Mouse (Mus musculus): ENCODE measurements at regions not wholly inside any gene's neighbourhood (a gene's known extent, or its start where the extent isn't known, plus 50 kb on each side); places are given as distances from the start of the nearest gene placed in this dataset.

DNA sequence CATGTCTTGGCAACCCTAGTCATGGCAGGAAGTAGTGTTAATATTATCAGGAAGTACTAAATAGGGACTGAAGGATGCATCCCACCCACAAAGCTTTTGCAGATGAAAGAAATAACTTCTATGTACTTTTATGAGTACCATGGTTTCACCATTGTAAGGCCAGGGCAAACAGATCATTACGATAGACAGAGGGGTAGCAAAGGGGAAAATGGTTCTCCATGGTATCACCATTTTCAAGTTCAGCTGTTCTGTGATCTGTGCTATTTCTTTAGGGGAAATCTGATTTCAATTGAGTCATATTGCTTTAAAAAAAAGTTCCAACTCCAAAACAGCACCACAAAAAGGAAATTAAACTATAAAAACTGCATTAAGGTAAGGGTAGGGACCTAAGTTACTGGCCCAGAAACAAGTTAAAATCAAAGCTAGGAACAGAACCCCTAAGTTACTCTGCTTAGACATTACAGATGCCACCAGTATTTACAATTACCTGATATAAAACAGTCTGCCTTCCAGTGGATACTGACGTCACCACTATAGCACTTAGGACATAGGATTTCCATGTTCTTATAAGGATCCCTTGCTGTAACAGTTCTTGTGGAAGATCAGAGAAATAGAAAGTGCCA is 610.4 kb downstream of the Bcl11a start:
- DNase-seq (ENCODE audit: low spot score): no peak

DNA sequence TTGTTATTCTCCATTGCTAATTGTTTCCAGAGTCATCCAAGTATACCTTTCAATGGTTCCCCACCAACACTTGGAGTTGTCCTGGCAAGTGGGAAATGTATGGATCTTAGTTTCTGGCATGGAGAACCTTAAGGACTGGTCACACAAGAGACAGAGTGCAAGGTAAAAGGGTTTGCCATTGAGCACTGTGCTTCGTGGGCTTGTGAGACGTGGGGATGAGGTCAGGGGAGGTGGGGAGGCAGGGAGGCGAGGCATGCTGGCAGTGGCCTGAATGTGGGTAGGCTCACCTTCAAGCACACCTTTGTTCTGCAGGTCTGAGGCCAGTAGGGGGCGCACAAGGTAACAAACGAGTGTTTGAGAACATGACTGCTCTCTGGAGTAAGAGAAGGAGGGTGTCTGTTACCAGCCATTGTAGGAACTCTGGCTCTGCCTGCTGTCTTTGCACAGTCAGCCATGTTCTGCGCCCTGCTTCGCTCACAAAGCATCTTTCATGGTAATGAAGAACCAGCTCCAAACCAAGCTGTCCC is 612.0 kb downstream of the Bcl11a start:
- no peak for DNase-seq (ENCODE audit: low spot score)

DNA sequence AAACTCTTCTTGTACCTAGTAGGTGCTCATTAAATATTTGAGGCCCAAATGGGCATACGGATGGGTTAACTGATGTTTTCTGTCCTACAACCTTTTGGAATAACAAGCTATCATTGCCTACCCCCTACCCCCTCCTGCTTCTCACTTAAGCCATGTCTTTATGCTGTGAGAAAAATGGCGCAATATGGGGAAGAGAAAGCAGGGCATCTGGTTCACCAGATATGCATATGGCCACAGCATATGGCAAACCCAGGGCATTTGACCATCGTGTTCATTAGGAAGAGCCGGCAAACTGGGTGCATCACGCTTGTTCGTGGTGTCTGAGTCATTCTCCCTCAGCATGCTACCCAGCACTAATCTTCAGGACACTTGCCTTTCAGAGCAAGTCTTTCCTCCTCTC is 616.1 kb downstream of the Bcl11a start:
- DNase-seq (ENCODE audit: low spot score): no peak

DNA sequence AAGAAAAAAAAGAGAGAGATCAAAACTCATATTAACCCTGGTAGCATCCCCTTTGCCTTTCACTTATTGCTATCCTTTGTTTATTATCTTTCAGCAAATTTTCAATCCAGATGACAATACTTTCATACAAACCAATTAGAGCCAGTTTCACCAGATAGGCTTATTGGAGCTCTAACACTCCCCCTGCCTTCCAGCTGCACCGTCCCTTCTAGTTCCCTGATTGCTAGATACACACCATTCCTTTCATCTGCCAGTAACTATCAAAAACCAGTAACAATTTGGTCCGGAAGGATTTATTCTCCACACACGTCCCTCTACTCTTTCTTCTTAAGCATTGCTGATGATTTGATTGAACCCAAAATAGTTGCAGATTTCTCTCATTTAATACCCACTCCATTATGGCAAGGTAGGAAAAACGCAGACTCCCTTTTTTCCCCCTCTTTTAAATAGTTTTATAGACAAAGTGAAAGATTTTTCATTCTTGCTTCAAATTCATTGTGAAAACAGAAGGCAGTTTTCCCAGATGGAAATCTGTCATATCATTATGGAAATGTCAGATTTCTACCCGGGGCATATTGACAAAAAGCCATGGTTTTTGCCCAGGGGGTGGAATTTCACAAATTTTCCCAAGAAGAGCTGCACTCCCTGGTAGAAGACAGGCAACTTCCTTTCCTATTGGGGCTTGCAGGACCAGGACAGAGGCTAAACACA is 617.3 kb downstream of the Bcl11a start:
- DNase-seq (ENCODE audit: low spot score): no peak

DNA sequence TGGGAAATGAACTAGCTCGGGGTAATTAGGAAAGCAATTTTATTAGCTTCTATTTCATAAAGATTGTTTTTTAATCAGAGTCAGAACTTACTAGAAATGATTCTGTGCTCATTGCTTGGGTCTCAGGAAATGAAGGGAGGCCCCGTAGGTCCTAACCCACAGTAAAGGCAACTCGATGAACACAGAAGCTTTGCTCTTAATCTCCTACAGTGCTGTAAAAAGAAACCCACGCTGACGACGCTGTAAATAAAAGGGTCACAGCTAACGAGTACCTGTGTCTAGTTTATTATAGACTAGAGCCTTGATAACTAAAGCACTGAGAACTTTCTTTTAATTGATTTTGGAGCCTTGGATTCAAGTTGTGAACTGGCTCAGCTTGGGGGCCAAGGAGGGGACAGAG is 618.7 kb downstream of the Bcl11a start:
- no peak for DNase-seq (ENCODE audit: low spot score)

DNA sequence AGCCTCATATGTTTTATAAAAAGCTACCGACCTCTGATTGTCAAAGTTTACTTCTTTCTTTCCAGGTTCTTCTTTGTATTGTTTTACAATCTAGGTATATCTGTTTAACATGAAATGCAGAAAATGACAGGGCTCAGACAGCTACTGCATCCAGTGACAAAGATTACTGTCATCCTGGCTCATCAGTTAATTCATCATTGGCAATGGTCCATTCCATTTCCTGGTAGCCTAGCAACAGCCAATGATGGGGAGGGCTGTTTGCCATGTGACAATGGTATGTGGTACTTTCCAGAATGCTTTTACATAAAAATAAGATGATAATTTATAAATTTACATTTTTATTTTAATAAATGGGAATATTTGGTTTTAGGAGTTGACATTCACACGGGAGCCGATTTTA is 630.9 kb downstream of the Bcl11a start:
- DNase-seq (ENCODE audit: low spot score): no peak

DNA sequence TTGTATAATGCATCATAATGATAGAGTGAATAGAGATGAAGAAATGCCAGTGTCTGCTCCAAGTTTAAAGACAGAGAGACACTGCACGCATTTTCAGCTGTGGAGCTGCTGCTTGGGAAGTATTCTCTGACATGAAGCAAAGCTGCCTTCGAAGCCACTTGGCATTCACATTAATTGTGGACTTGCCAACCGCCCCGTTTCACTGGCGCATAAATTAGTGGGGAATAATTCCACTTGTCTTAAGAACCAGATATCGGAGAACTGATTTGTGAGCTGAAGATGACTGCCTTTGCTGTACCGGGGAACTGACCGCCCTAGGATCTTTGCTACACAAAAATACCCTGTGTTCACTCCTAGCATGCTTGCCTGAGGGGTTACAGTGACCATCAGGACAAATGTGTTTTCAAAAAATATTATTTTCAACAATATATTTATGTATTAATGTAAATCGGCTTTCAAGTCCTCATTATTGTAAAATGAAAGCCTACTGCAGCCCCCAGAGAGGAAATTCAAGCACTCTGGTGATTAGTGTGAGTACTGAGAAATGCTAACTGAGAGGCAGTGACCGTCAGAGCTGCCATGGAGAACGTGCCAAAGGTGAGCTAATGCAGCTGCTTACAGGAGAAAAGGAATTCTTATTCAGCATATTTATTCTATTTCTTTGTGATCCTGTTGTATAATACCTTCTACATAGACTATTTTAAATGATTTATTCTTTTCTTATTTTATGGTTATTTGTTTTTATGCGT is 638.9 kb downstream of the Bcl11a start:
- DNase-seq (ENCODE audit: low spot score): no peak

DNA sequence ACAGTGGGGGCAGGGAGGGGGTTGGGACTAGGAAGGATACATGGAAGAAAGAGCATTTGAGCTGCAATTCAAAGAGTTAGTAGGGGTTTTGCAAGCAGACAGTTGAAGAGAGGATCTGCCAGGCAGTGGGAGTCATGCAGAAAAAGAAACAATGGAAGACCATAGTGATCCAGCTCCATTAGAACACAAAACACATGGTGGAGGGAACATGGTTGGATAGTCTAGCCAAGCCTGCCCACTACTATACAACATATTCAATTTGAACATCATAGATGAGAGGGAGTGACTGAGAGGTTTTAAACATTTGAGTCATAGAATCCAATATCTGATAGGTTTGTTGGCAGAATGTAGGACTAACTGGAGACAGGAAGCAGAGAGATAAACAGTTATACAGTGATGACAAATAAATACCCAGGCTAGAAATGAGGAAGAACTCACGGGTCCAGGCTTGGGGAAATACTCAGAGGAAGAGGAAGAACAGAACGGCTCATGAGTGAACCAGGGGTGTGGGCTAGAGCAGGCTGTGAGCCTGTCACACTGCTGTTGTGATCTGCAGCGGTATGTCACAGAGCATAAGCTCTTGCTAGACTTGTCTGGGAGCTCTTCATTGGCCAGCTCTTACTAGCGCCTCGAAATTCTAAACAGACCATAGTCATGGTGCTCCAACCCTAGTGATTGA is 646.5 kb downstream of the Bcl11a start:
- DNase-seq (ENCODE audit: low spot score): no peak

DNA sequence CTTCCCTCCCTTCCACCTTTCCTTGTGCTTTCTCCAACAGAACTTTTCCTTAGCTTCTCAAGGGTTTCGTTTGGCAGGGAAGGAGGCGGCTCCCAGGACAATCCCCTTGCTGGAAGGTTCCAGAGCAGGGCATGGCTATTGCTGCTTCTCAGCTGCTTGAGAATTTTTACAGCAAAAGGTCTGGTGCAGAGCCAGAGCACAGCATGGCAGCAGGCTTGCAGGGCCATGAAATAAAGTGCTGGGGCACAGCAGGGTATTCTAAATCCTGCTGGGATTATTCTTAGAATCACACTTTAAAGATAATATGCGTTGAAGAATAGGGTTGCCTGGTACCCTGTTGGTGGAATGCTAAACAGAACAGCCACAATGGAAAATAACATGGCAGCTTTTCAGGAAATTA is 648.5 kb downstream of the Bcl11a start:
- DNase-seq (ENCODE audit: low spot score): no peak

DNA sequence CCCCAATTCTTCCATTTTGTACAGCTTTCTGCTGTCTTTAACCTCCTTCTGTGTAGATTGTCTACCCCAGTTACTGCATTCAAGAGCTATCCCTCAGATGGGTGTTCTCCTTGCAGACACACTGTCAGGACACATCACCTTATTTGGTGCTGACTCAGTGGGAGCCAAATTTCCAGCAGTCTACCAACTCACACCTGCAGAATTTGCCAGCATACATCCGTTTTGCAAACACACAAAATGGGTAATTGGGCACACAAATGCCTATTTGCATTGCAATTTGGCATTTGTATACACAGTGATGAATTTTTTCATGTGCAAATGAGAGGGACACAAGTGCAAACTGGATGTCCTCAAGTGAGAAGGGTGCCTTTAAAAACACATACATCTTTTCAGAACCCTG is 649.5 kb downstream of the Bcl11a start:
- no peak for DNase-seq (ENCODE audit: low spot score)

DNA sequence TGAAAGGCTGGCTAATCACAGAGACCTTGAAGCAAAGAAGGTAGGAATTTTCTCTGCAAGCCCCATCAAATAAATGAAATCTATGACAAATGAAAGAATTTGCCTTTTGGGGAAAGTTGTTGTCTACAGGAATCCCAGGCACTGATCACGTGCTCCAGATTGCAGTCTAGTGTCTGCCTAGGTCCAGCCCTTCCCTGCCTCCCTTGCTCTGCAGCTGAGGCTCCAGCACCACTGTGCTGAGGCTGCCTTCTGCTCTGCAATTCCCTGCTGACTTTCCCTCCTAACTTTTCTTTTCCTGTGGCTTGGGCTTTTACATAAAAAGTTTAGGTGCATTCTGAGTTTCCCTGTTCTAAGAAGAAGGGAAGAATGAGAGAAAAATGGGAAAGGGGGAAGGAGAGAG is 653.6 kb downstream of the Bcl11a start:
- no peak for DNase-seq (ENCODE audit: low spot score)

DNA sequence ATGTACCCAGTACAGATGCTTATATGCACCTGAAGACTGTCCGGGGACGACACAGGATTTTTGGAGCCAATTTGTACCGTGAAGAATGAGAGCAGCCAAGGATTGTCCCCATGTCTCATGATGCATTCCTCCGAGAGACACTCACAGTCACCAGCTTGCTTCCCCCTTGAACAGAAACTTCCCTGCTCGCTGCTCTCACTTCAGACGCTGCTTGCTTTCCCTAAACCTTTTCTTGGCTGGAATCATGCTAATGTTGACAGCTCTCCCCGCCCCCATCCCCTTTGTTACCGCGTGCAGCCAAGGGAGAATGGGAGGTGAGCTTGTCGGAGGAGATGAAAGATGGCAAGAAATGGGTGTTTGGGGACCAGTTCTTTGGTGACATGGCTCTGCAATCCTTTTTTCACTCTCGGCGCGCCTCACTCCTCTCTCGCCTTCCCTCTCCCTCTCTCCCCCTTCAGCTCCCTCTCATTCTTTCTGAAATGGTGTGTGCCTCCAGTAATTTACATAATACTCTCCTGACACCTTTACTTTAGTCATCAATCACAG is 661.9 kb downstream of the Bcl11a start:
- DNase-seq (ENCODE audit: low spot score): no peak

DNA sequence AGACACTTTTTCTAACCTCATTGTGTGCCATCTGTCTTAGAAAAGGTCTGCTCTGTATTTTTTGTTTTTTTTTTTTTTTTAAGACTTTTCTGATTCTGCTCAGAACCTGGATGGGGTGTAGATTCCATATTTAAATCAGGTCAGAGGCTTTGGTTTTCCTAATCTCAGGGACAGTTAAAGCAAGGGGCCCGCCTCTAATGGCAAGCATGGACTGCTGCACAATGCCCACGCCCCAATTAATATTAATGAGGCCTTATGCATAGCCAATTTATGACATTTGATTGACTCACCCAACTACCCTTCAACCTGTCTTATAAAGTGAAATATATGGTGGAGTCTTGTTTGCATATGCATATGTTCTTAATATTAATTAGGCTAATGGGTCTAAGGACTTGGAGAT is 662.6 kb downstream of the Bcl11a start:
- no peak for DNase-seq (ENCODE audit: low spot score)

DNA sequence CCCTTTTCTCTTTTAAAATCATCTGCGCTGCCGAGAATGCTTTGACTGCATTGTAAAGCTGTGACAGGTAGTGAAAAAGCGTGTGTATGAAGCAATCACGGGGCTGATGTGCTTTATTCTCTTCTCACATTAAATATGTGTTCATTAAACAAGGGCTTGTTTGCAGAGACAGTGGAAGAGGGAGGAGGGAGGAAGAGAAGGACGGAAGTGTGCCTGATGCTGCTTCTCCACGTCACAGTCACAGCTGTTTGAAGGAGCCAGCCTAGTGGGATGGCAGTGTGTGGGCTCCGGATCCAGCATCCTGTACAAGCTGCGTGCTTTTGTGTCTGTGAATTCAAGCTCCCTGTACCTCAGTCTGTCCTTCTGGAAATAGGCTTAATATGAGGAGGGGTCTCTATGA is 664.7 kb downstream of the Bcl11a start:
- peak; percentile 34 for DNase-seq (ENCODE audit: low spot score)

DNA sequence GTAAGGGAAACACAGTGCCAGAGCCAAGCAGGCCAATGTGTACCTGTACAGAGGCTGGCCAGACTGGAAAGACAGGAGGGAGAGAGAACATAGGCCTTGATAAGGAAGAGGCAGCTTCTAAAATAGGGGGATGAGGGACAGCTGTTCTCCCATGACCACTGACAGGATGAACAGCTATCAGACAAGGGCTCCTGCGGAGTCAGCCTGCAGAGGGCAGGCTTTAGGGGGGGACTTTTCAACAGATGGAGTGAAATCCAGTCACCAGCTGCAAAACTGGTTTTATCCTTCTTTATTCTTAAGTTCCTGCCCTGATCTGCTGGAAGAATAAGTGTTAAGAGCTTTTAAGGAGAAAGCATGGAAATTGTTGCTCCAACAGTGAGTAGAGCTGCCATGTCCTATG is 665.6 kb downstream of the Bcl11a start:
- DNase-seq (ENCODE audit: low spot score): no peak

DNA sequence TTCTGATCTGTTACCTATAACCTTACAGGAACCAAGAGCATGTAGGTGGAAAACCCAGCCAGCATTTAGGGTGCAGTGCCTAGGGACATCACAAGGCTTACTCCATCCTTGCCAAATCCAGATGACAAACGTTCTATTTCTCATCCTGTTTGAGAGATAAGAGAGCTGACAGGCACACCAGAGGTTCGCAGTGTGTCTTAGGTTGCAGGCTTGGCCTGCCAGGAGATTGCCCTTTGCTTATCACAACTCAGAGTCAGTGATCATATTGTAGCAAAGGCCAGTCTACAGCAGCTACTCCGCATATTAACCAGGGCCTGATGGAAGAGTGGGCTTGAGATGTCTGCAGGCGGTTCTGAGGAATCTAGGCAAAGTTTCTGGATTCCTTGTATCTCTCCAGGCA is 668.0 kb downstream of the Bcl11a start:
- DNase-seq (ENCODE audit: low spot score): no peak

DNA sequence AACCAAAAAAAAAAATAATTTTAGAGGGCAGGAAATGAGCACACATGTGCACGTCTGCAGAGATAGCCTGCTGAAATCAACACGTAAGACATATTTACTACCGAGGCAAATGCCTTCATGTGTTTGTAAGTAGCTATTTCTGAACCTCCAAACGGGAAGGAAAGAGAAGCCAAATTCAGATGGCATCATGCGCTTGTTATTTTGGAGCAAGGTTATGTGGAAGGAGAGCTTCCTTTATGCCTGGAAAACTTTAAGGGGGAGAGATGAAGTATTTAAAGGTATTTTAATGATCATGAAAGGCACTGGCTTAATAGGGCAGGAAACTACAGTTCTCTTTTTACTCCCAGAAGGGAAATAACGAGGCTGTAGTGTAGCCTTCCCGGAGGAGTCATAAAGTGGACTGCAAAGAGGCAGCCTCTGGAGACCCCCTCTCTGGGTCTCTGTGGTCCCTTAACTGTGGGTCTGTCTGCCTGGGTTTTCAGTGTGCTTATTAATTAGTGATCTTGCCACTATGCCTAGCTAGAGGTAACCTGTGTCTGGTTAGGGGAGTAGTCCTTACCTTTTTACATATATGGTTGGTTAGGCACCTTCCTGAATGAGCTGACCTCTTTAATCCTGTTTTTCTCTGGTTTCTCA is 672.4 kb downstream of the Bcl11a start:
- no peak for DNase-seq (ENCODE audit: low spot score)

DNA sequence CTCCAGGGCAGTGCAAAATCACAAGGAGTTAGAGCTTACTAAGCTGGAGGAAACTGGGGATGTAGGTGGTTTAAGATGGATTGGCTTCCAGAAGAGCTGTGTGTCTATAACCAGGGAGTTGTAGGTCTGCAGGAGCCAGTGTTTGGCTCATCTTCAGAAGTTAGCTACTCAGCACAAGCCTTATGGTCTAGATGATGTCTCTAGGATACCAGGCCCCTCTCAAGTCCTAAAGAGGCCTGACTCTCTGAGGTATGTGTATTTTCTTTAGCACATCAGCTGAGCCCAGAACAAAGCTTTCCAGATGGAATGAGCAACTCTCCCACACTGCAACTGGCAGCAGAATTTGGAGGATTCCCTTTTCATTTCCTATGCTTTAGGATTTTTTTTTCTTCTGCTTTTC is 680.3 kb downstream of the Bcl11a start:
- DNase-seq (ENCODE audit: low spot score): no peak

DNA sequence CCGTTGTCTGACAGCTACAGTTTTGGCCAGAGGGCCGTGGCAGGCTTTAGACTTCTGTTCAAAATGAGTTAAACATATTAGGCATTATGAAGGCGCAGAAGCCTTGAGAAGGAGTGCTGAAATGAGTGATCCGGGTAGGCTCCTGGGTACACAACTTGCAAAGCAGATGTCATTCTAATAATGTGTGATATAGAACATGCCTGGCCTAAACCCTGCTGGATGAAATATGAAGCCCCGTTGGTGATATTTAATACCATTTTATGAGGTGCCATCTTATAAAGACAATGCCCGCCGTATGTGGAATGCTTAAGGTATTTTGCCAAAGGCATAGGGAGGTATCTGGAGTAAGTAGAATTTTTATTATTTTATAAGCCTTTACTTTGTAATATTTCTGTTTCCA is 705.6 kb downstream of the Bcl11a start:
- no peak for DNase-seq (ENCODE audit: low spot score)

DNA sequence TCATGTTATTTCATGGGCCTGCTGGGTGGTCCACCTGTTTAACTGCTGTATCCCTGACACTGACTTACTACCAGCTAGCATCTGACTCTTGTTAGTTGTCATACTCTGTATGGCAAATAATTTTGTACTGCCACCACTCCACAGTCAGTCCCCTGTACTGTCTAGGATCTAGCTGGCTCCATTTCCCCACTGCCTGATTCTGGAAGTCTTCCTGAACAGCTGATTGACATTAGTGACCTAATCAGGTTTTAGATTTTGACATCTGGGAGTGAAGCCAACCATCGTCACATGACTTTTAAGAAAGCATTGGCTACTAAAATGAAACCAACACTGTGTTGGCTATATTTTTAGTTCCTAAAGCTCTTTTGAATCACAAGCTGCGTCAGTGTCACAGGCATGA is 711.3 kb downstream of the Bcl11a start:
- DNase-seq (ENCODE audit: low spot score): no peak

DNA sequence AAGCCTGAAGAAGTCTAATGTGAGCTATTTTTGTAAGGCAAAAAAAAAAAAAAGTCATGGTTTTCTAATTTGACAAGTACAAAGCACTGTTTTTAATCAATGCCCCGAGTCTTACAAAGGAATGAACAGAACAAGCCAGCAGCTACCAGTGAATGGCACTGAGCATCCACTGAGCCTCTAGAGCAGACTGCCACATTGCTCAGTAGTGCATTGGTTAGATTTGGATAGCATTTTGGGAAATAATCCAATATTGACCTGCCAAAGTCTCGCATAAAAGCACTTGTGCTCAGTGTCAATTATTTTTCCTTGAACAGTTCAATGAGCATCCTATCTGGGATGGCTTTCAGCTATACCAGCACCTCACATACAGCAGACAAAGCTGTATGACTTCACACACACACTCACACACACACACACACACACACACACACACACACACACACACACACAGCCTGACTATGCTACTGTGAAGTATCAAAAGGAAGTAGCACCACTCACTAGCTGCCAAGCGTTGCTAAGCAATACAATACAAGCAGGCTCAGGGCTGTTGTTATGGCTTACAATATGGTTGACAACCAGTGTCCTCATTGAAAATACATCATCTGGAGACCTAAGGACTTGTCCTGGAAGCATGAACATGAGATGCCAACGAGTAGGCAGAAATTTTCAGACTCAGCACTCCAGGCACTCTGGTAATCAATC is 717.8 kb downstream of the Bcl11a start:
- DNase-seq (ENCODE audit: low spot score): no peak

All from left cerebral cortex, adult 11 months (tissue).